Mouse (Mus musculus) common myeloid progenitor, adult 5-6 weeks (primary cell): ENCODE measurements around the gene Rpl18. TPM values are rescaled to one million over a fixed set of nuclear protein-coding genes. Genes with fewer than 3 reads are reported as not detected.

ENCODE experiments used
- ATAC-seq: replicated peaks from 2 replicates; pipeline ENCODE4 v1.8.0; 2016; ENCODE audit warnings: low read depth, mild to moderate bottlenecking, moderate TSS enrichment, inconsistent platforms; ENCODE audit not compliant: poor library complexity, severe bottlenecking
- total RNA-seq: library from RNA; stranded (forward); fragments of 200-1000, 187-1606 nt; gene quantifications from 2 replicates; pipeline ENCODE4 v1.2.3, GENCODE M21; 2017

Rpl18 gene
- total RNA-seq, 1 experiment from 2014 or later: 1,786 TPM

DNA sequence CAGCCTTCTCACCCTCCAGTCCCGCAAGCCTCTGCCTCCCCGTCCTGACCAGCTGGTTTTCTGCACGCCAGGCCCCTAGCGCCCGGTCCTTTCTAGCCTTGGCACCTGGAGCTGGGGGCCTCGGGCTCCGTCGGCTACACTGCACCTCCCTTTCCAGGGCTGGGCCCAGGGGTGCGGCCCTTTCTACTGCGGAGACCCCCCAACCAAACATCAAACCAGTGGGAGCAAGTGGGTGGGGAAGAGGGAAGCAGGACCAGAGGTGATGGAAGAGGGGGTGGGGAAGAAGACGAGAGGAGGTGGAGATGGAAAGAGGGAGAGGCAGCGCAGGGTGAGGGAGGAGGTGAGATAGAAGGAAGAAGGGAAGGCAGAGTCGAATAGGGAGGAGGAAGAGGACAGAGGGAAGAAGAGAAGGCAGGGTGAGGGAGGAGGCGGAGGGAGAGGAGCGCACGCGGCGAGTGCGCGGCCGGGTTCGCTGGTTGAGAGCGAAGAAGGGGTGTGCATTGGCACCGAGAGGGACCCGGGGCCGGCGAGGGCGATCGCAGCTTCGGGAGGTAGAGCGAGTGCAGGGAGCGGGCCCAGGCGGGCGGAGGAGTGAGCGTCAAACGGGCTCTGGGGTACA, 15.6 kb upstream of the Rpl18 start, which contains the start of gene Car11:
TSS of gene Car11 (plus strand) at position 321 of the 619 bp plus-strand sequence.
- ATAC-seq: no peak

- ATAC-seq: 0 out of 2 replicates have a peak, but pooled peaks have one; percentile 19
Measured at GRCm38 (mm10) chr7:45700301-45701015, 14.8 kb upstream of the Rpl18 start.

DNA sequence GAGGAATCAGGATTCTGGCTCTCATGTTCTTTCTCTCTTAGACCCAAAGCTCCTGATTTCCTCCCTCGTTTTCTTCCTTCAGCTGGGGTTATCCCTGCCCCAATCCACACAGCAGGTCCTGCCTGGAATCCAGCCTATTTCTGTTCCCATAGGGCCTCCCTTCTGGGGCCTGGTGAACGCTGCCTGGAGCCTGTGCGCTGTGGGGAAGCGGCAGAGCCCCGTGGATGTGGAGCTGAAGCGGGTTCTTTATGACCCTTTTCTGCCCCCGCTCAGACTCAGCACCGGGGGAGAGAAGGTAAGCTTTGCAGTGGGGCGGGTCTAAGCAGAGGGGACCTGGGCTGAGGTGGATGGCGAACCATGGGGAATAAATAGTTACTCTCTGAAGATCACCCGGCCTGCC, 14.2 kb upstream of the Rpl18 start:
- no peak for ATAC-seq

DNA sequence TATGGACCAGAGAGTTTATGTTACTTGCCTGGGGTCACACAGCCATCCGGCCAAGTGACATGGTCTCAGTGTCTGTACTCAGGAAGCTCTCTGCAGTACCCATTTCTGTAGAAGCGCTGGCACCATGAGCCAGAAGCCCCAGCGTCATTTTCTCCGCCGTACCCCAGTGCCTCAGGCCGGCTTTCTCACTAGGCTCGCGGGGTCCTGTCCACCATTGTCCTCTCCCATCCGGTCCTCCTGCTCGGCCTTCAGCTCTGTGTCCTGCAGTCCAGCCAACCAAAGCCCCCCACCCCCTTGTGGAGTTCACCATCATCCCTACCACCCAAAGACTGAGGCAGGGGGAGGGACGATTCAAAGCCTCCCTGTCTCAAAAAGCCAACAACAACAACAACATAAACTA, 13.7 kb upstream of the Rpl18 start:
- ATAC-seq: no peak

GRCm38 (mm10) chr7:45702316-45702715, 12.9 kb upstream of the Rpl18 start:
- no peak for ATAC-seq

DNA sequence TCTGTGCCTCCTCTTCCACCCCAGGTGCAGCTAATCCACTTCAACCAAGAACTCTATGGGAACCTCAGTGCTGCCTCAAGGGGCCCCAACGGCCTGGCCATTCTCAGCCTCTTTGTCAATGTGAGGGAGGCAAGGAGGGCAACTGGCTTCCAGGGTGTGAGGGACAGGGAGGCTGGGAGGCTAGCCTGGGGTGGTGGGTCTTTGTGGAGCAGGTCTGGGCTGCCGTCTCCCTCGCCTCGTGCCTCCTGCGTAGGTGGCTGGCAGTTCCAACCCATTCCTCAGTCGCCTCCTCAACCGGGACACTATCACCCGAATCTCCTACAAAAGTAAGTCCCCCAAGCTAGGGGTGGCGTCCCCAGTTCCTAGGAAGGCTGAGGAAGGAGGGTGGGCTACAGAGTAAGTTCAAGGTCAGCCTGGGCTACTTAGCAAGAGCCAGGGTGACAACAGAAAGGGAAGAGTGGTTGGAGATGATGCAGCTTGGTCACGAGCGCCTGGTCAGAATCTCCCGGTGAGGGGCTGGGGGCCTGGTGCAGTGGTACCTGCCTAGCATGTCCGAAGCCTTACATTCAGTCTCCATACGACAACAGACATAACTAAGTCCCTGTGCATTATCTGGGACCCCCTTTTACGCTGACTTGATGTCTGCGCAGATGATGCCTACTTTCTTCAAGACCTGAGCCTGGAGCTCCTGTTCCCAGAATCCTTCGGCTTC, 12.3 kb upstream of the Rpl18 start:
- ATAC-seq: no peak

- no peak for ATAC-seq
Measured at GRCm38 (mm10) chr7:45703521-45704033, 11.7 kb upstream of the Rpl18 start.

- peak; percentile 23 for ATAC-seq
Measured at GRCm38 (mm10) chr7:45704046-45704559, 11.2 kb upstream of the Rpl18 start.

DNA sequence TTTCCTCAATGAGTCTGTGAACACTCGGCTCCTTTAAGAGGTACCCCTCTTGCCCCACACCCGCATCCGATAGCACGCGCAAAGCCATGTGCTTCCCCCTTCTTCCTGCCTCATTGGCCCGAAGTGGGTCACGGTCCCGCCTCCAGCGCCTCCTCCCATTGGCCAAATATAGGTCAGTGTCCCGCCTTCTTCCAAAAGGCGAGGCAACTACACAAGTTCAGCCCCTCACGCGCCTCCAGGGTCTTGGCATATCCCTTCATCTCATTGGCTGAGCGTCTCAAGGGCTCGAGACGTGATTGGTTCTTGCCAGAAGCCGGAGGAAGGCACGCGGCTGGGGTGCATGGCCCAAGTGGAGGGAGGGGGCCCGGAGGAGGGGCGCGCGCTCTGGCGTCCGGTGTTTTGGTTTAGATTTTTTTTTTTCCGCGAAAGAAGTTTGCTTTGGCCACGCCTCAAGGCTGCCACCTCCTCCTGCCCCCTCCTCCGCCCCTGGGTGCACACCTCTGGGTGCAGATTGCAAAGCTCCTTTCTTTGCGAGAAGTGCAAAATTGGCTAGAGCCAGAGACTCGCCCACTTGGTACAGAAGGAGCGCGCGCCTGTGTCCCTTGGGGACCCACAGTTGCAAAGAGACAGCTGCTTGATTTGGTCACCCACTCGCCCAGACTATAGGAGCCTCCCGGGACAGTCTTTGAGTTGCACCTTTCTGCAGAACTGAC, 10.4 kb upstream of the Rpl18 start, which contains the start of gene Dbp:
TSS of gene Dbp (plus strand) at position 359 of the 713 bp plus-strand sequence.
- ATAC-seq: peak; percentile 75

GRCm38 (mm10) chr7:45705443-45705864, 9.8 kb upstream of the Rpl18 start:
- ATAC-seq: no peak

GRCm38 (mm10) chr7:45705873-45706281, 9.4 kb upstream of the Rpl18 start:
- no peak for ATAC-seq

DNA sequence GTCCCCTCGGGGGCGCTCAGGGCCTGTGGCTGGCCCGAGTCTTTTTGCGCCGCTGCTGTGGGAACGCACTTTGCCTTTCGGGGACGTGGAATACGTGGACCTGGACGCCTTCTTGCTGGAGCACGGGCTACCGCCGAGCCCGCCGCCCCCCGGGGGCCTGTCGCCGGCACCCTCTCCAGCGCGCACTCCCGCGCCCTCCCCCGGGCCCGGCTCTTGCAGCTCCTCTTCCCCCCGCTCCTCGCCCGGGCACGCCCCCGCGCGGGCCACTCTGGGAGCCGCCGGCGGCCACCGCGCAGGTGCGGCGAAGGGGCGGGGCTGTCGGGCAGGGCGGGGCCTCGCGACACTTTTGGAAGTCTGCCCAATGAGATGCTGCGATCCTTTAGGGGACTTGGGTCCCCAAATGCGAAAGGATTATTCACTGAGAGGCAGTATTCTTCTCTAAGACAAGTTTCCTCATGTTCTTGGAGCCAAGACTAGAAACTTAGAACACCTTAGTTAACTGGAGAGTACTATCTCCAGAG, 8.5 kb upstream of the Rpl18 start:
- no peak; the same call in 1 of the 2 replicates for ATAC-seq

DNA sequence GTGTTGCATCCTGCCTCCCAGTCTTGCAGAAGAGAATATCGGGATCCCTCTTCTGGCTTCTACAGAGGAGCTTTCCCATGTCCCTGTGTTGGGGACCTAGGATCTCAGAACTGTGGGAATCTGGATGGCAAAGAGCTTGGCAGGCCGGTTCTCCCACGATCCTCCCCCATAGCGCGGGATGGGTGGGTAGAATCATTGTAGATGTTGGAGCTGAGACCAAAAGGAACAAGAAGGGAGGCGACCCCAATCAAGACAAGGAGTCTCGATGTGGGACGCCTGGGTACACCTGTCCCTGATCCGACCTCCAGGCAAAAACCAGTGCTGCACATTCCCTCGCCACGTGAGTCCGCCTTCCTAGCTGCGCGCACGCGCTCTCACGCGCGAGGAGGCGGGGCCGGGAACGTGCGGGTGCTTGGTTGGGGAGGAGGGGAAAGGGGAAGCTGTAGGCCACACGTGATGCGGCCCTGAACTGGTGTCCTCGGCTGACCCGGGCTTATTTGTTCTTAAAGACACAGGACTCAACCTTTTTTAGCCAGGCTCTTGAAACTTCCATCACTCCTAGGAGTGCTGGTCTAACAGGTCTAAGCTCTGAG, 7.8 kb upstream of the Rpl18 start:
- peak; percentile 42 for ATAC-seq

- ATAC-seq: no peak
Measured at GRCm38 (mm10) chr7:45708221-45708761, 7.0 kb upstream of the Rpl18 start.

GRCm38 (mm10) chr7:45709036-45709435, 6.2 kb upstream of the Rpl18 start:
- ATAC-seq: no peak

DNA sequence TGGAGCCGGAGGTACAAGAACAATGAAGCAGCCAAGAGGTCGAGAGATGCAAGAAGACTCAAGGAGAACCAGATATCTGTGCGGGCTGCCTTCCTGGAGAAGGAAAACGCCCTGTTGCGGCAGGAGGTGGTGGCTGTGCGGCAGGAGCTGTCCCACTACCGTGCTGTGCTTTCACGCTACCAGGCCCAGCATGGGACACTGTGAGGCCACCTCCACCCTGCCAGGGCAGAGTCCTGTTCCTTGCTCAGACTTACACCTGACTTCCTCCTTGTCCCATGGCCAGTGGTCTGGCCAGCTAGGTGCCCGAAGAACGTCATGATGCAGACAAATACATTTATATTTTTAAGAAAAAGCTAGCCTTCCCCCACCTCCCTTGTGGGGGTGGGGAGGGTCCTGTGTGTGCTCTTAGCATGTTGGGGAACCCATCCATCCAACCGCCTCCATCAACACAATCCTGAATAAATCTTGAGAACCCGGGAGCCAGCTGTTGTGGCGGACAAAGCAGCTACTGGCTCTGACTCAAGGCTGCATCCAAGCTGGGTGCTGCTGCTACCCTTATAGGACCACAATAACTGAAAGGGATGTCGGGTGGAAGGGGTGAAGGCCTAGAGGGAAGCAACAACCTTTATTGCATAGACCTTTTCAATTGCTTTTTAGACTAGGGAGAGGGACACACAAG, 5.4 kb upstream of the Rpl18 start:
- ATAC-seq: no peak

- no peak for ATAC-seq
Measured at GRCm38 (mm10) chr7:45710477-45711191, 4.6 kb upstream of the Rpl18 start.
